Mouse (Mus musculus): ENCODE results near the gene Reep3.
A peak's percentile ranks its signal among the peaks of the same experiment; 100 is the strongest.
"Not testable (repeated sequence)": the region's sequence is repeated elsewhere in the genome, so short reads cannot be mapped to it uniquely, and the experiment has no call there.

The Reep3 gene

DNA sequence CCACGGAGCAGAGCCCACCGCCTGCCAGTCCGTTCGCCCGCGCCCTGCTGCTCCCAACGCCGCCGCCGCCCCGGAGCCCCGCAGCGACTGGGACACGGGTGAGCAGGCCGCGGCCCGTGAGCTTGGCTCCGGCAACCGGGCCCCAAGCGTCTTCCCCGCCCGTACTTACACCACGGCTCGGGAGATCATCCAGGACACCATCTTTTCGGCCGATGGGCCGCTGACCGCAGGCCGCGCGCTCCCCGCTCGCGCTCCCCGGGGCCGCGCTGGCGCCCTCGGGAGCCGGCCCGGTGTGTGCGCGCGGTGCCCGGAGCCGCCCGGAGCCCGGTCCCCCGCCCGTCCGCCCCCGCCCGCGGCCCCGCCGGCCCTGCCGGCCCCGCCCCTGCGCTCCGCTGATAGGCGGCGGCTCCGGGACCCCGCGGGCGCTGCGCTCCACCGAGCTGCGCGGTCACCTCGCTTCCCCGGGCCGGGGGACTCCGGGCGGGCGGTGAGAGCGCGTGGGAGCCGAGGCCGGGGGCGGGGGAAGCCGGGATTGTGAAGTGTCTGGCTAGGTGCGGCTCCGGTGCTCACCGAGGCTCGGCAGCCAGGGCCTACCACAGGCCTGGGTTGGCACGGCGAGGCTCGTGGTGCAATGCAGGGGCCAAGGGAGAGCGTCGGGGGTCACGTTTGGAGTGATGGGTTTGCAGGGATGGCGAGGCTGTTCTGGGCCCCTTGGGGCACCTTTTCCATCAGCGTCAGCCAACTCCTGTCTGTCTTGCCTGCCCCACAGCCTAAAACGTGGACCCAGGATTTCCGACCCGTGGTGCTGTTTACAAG is at the start of gene Reep3:
Gene Reep3 (minus strand): TSS at position 325 of the 816 bp plus-strand sequence.
- DNase-seq: peak; percentile 82

DNA sequence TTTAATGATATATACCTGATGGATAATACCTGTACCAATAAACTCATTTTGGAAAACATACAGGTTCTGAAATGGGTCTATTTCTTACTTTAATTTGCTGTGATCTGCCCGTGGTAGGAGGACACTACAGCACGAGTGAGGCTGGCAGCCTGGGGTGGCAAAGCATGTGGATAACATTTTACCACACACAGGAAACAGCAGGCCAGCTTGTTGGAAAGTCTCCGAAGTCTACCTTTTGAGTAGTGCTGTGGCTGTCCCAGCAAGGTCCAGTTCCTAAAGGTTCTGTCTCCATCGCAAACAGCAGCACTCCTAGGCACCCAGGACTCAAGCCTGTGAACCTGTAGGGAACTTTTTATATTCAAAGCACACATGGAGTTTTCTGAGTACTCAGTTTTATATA is 48.9 kb upstream of the Reep3 start:
- no peak for DNase-seq

DNA sequence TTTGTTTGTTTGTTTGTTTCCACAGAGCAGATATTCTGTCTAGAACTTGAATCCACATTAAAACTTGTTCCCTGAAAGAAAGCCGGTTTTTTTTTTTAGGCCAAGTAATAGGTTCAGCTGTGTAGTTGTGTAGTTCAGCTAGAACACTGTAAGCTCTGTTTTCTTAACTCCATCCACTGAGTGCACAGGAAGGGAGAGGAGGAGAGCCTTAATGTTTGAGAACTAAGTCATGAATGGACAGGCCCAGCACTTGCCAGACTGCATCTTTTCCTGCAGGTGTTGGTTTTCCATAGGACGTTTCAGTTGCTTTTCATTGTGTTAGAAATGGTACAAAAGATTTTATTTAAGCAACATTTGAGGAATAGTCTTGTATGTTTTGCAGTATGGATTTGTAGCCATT is 47.5 kb upstream of the Reep3 start:
- no peak for DNase-seq

DNA sequence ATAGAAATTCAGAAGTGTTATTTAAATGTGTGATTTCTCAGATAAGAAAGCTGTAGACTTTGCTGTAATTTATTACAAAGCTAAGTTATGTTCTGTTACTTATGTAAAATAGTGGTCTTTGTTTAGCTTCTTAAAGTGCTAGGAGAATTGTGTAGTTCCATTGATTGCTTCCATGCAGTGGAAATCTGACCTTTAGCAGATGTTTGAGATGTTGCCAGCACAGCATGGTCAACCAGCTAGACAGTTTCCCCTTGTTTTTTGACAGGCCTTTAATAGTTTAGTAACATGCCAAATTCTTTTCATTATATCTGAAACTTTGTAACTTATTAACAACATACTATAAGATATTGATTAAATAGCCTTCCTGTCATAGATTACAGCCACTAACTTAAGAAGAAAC is 46.9 kb upstream of the Reep3 start:
- DNase-seq: no peak

DNA sequence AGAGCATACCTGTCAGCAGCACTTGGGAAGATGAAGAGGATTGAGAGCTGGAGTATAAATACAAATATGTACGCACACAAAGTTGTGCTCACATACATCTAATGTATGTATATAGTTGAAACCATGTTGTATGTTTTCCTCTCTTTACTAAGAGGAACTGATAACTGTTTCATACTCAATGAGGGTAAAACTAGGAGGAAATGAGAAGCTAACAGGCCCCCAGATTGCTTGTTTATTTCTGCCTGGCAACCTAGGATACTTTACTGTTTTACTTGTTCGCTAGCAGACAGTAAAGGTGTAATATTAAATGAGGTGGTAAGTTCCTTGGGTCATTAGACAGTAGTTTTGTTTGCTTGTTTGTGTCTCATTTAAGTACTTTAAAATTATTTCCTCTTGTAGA is 40.7 kb upstream of the Reep3 start:
- no peak for DNase-seq

DNA sequence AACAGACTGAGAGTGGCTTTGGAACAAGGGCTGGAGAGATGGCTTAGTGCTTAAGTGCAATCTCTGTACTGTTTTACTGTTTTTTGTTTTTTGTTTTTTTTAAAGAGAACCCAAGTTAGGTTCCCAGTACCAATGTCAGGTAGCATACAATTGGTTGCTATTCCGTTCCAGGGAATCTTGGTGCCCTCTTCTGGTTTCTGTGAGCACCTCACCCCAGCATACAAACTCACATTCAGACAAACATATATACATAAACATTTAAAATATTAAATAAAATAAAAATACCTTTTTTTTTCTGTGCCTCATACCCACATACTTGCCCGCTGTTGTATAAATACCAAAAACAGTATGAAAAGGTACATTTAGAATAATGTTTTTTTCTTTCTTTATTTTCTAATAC is 37.6 kb upstream of the Reep3 start:
- DNase-seq: no peak

DNA sequence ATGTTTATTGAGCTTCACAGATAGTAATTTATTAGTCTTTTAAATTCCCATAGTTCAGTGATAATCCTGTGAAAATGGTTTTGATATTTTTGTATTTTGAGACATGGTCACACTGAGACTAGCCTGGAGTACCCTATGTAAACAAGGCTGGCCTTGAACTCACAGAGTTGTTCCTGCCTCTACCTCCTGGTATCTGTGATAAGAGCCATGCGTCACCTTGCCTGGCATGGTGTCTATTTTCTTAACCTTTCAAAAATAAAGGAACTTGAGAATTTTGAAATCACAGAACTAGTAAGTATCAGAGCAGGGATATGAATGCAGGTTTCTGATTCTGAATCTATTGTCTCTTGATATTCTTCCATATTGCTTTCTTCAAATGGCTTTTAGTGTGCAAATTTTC is 35.0 kb upstream of the Reep3 start:
- DNase-seq: no peak

DNA sequence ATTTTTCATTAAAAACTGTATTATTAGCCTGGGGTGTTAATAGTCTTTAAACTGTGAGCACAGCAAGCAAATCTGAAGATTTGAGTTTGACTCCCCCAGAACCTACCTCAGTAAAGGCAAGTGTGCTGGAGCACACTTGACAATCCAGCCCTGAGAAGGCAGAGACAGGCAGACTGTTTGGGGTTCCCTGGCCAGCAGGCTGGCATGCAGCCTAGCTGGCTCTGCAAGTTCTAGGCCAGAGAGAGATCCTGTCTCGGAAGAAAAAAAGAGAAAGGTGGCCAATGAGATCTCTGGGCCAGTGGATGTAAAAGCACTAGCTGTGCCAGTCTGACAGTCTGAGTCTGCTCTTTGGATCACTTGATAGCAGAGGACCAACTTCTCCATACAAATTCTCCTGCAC is 32.8 kb upstream of the Reep3 start:
- peak; percentile 77 for DNase-seq

DNA sequence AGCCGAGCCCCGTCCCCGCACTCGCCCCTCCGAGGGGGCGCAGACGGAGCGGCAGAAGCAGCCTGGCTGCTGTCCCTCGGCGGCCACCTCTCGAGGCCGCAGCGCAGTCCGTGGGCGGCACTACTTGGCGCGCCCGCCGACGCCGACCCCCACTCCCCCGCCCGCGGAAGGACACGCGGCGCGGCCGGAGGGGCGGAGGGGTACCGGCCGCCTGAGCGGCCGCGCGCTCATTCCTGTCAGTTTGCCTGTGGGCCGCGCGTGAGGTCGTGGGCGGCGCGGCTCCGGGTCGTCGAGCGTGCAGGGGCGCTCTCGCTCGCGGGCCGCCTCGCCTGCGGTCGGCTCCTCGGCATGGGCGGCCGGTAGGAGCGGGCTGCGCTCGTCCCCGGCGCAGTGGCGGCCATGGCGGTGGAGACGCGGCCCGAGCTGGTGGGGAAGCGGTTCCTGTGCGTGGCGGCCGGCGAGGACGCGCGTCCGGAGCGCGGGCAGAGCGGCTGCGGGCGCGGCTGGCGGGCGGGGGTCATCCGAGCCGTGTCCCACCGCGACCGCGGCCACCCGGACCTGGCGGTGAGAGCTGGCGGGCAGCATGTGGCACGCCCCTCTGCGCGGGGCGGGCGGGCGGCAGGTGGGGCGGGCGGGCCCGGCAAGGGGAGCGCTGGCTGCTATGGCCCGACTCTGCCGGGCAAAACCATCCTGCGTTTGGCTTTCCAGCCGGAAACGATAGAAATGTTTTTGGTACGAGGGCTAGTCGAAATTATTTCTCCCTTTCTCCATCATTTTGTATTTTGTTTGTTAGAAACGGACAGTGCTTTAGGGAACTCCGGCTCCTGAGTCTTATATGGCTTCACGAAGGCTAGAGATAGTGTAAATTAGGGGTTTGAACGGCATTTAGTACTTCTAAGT is 30.4 kb upstream of the Reep3 start:
- no peak for DNase-seq

DNA sequence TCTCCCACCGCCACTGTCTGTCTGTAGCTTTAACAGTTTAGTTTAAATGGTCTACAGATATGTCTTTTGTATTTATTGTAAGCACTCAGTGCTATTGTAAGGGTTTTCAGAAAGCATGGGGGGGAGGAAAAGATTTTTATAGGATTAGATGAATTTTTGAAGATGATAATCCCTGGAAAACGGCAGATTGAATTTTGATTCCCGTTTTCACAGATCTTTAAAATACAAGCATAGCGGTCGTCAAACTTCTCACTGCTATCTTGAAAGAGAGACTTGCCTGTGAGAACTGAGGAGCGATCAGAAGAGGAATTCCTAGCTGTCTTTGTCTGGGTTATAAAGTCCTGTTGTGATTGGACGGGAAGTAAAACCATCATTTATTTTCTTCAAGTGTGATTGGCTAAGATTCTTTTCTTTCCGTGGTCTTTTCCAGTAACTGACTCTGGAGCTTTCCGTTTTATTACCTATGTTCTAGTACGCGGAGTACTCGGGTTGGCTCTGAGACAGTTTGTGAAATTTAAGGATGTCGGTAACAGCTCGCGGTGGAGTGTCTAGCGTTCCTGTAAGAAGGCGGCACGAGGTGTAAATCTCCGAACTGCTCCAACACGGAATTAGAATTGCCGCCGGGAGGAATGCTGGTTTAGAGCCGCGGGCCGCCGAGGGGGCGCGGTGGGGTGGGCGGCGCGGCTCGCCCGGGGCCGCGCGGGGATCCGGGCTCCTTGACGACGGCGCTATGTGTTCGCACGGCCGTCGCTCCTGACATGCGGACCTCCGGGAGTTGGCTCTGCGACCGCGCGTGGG is 29.5 kb upstream of the Reep3 start:
- DNase-seq: no peak

DNA sequence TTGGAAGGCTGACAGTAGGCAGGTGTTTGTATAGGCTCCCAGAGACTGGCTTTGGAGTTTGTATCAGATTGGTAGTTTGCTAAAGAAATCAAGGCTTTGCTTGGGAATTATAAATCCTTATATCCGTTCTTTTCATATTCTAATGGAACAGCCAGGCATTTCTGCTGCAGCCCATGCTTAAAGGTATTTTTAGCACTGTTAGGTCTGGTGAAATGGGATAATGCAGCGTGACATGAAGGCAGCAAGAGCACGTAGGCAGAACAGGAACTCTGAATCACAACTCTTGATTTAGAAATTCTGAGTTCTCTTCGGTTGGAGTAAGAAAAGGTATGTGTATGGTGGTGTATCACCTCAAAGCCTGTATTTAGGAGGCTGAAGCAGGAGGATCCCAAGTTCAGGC is 27.4 kb upstream of the Reep3 start:
- no peak for DNase-seq

DNA sequence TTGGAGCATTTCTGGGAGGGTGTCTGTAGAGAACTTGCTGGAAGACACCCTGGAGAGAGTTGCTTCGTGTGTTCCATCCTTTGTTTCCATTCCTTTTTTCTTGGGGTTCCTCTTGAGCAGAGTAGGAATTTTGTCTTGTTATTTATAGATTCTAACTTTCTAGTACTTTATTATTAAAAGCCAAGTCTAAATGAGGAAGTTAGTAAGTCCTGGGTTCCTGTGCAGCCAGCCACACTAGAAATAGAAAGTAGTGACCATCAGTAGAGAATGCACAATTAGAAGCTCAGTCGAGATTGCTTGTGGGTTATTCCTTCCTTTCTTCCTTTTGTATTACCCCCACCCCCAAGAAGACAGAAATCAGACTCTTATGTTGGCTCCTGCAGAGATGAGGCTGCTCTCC is 27.0 kb upstream of the Reep3 start:
- DNase-seq: no peak

DNA sequence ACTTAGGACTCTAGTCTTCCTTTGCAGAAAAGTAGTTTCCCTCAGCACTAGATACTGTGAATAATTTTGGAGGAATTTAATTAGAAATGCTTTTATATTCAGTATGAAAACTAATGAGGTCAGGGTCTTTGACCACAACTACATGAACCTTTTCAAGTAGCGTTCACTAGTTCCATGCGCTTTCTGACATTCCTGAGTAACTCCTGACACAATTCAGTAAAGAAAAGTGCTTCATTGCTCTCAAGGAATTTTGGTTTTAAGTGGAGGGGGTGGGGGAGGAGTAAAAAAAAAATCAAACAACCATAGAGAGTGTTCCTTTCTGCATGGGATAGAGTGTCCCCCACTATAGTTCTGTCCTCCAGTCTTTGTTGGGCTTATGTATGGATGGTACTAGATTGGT is 23.9 kb upstream of the Reep3 start:
- DNase-seq: no peak

DNA sequence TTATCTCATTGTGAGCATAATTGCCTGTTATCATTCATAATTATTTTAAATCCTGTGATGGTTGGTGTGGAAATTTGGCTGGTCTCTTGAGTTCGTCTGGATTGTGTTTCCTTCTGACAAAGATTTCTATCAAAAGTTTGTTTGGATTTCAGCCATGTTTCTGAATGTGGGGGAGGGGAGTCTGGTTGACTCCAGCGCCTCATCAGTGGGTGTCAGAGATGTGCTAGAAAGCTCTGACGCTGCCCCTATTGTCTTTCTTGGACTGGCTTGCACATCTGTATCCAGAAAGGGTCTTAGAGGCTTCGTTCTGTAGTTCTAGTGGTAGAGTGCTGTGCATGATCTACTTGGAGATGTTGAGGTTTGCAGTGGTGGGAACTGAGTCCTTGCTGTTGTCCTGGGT is 23.4 kb upstream of the Reep3 start:
- no peak for DNase-seq

DNA sequence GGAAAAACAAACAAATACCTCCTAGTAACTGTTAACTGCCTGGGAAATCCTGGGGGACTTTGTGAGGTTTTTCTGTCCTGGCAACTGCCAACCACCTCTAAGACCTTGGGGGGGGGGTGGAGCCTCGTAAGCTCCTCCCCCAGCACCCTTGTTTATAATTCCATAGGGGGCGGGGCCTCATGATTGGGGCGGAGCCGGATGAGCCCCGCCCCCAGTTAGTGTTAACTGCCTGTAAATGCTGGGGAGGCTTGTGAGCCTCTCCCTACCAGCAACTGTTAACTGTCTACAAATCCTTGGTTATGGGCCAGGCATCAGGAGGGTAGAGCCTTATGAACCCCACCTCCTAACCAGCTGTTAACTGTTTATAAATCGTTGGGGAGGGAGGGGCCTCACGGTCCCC is 22.5 kb upstream of the Reep3 start:
- DNase-seq: no peak

DNA sequence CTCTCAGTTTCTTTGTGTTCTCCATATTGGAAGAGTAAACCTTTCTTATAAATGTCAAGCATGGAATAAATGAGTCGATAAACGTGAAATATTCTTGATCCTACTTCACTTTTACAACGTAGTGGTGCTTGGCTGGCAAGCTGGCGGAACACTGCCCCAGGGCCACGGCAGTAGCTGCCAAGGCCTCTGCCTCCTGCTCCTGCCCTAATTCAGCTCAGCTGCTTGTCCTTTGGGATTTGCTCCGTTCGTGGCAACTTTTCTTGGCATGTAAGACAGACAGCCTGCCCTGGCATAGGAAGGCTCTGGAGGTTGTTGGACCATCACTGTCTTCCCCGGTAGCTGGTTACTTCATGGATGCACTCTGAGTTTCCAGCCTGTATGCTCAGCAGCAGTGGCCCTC is 19.5 kb upstream of the Reep3 start:
- DNase-seq: peak; percentile 71

DNA sequence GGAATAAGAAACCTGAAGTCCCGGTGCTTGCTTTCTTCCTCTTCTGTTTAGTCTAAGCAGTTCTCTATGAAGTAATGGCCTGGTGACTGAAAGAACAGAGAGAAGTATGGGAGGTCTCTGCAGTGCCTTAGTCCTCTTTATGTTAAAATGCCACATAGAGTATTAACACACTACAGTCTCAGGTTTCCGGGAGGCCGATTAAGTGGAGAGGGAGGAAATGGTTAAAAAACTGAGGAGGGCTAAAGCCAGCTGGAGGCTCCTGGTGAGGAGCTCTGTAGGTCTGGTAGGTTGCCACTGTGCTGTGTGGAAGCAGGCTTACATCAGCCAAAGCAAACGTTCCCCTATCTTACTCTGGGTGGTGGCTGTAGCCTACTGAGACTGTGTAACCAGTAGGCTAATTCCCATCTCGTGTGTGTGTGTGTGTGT is 18.9 kb upstream of the Reep3 start:
- DNase-seq: no peak

DNA sequence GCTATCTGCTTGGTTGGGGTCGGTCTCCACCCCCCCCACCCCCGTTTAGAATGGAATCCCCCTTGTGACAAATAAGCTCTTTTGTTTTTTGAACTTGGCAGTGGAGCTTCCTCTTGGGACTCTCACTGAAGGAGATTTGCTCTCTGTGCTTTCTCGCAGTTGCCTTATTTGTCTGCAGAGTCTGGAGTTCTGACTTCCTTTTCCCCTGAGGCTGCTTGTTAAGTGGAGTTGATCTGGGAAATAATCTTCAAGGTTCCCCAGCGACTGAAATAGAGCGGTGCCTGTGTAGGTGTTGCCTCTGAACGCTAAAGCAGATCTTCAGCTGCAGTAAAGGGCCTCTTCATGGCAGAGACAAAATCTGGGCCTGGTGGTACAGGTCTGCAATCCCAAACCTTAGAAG is 18.4 kb upstream of the Reep3 start:
- no peak for DNase-seq

DNA sequence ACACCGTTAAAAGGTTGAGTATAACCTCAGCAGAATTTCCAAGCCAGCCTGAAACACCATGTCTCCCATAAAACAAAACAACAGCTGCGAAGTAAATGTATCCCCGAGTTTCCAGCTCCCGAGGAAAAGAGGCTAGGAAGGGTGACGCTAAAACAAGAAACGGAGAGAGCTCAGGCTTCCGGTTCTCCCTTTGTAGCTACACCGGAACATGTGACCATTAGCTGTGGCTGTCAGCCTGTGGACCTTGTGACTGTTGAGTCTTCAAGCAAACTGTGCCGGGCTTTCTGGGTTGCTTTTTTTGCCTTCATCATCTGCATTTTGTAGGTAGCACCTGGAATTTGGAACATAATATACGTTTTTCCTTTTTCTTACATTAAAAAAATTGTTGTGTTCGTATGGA is 17.1 kb upstream of the Reep3 start:
- no peak for DNase-seq

DNA sequence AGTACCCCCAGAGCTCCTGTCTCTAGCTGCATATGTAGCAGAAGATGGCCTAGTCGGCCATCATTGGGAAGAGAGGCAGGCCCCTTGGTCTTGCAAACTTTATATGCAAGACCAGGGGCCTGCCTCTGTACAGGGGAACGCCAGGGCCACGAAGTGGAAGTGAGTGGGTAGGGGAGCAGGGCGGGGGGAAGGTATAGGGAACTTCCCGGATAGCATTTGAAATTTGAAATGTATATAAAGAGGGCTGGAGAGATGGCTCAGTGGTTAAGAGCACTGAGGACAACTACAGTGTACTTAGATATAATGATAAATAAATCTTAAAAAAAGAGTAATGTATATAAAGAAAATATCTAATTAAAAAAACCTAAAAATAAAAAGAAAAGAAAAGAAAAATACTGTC is 16.2 kb upstream of the Reep3 start:
- DNase-seq: not testable (repeated sequence)

DNA sequence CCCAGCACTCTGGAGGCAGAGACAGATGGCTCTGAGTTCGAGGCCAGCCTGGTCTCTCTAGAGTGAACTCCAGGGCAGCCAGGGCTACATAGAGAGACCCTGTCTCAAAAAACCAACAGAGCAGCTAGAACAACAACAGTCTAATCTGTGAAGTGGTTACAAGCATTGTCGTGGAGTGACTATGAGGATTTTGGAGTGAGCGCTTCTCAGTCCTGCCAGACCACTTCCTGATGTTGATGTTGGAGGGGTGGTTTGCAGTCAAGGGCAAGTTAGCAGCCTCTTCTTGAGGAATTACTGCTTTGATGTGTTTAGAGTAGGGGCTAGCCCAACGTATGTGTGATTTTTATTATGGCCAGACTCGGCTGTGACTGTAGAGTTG is 15.0 kb upstream of the Reep3 start:
- no peak for DNase-seq

DNA sequence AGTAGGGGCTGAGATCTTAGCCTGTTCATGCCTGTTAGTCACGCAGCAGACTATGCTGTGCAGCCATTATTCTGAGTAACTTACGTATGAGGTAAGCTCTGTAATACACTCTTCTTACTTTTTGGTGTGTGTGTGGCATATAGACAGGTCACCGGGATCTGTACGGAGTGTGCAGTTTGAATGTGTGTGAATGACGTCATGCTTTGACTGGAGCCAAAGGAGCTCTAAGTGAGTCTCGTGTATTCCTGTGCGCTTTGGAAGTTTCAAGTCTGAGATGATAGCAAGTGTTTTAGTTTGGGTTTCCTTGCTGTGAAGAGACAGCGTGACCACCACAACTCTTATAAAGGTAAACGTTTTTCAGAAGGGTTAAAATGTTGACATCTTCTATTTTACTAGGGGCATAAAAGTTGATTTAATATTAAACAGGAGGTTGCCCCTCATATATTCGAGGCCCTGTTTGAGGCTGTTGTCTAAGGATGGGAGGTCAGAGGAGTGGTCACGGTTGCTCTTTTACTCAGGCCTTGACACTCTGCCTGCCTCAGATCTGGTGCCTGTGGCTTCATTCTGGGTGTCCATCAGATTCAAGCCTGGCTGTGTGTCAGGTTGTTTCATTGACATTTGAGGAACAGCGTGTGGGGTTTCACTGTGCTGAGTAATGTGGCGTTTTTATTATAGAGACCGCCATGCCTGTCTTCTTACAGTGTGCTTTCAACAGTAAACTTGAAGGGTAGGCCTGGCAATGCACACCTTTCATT is 14.5 kb upstream of the Reep3 start:
- DNase-seq: no peak

DNA sequence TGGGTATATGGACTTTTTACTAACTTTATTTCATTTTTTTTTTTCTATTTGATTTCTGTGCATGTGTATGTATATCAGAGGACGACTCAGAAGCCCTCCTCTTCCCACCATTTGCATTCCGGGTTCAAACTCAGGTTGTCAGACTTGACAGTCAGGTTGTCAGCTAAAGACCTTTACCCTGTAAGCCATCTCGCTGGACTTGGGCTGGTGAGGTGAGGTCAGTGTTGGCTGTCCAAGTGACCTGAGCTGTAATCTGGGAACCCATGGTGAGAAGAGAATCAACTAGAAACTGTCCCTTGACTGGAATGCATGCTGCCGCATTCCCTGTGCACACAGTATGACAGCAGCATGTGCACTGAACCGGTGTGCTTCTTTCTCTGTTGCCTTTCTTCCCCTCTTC is 12.9 kb upstream of the Reep3 start:
- no peak for DNase-seq

Data from cerebellum, adult 11-12 months (tissue).